Mouse (Mus musculus): ENCODE measurements around the gene Abhd11. TPM values are rescaled to one million over a fixed set of nuclear protein-coding genes. Genes with fewer than 3 reads are reported as not detected.
"Not testable (repeated sequence)": the region's sequence is repeated elsewhere in the genome, so short reads cannot be mapped to it uniquely, and the experiment has no call there.

The Abhd11 gene
- total RNA-seq, 1 experiment from 2014 or later = 13.0 TPM

DNA sequence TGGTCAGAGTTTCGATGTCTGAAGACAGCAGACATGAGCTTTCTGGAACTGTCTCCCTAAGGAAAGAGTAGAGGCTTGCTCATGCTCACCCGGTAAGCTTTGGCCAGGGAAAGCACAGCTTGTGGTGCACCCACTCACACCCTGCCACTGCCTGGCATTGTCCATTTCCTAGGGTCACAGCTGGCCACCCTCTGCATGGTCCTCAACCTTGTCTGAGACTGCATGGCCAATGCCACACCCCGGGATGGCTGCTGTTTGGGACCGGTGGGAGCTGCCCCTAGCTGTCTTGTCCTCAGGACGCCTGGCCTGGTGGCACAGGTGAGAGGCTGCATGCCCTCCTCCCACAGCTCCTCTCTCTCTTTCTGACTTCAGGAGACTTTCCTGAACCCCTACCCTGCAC lies 39.6 kb downstream of the Abhd11 start:
- ATAC-seq (replicated peaks; ENCODE audit: insufficient number of reproducible peaks, low FRiP score, low TSS enrichment, poor library complexity, severe bottlenecking) = no peak

DNA sequence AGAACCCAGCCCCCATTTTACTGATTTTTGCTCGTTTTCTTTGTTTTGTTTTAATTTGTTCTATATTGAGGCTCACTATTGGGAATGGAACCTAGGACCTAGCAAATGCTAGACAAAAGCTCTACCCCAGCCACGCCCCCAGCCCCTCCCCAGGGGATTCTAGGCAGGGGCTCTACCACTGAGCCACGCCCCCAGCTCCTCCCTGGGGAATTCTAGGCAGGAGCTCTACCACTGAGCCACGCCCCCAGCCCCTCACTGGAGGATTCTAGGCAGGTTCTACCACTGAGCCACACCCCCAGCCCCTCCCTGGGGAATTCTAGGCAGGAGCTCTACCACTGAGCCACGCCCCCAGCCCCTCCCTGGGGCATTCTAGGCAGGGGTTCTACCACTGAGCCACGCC lies 40.3 kb downstream of the Abhd11 start:
- ATAC-seq (replicated peaks; ENCODE audit: insufficient number of reproducible peaks, low FRiP score, low TSS enrichment, poor library complexity, severe bottlenecking) = not testable (repeated sequence)

DNA sequence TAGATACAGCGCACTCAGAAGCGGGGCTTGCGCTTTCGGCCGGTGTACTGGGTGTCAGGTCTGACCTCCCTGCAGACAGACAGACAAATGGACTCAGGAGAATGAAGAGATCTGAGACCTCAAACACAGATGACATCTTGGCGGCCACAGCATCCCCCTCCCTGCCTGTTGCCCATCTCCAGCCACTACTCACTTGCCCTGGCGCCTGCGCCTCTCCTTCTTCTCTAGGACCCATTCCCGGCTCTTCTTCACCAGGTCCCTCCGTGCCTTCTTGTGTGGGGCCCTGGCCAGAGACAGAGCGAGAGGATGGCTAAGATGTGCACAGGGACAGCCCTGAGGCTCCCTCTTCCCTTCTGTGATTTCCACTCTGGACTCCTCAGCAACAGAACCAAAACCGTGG lies 44.4 kb downstream of the Abhd11 start:
- no peak for ATAC-seq (replicated peaks; ENCODE audit: insufficient number of reproducible peaks, low FRiP score, low TSS enrichment, poor library complexity, severe bottlenecking)

Other genes with a start within 250 kb of the Abhd11 start
- gene Tmem270, start 102.4 kb upstream of the Abhd11 start, total RNA-seq (2017) = not detected in 3 replicates
- gene Cldn13, start 93.6 kb upstream of the Abhd11 start, total RNA-seq (2017) = not detected in 3 replicates
- gene Mettl27, start 76.8 kb upstream of the Abhd11 start, total RNA-seq (2017) = 1.3 to 1.6 TPM in 2 of 3 replicates, not detected in the other
- gene Cldn4, start 62.2 kb upstream of the Abhd11 start, total RNA-seq (2017) = not detected in 3 replicates
- not detected in 3 replicates for gene Cldn3, start 22.9 kb upstream of the Abhd11 start, total RNA-seq (2017)
- 0.29 to 0.76 TPM in 2 of 3 replicates, not detected in the other for gene Stx1a, start 14.3 kb downstream of the Abhd11 start, total RNA-seq (2017)
- 3.8 to 6.5 TPM (median 5.5 TPM) in 3 replicates for gene Dnajc30, start 55.0 kb downstream of the Abhd11 start, total RNA-seq (2017)
- gene Bud23, start 55.8 kb downstream of the Abhd11 start, total RNA-seq (2017) = 50.6 to 85.3 TPM (median 72.7 TPM) in 3 replicates
- 0.43 TPM in 1 of 3 replicates, not detected in the others for gene Vps37d, start 69.1 kb downstream of the Abhd11 start, total RNA-seq (2017)
- 0.57 to 4.5 TPM (median 1.1 TPM) in 3 replicates for gene Mlxipl, start 80.7 kb downstream of the Abhd11 start, total RNA-seq (2017)
- 4.3 to 9.9 TPM (median 9.6 TPM) in 3 replicates for gene Tbl2, start 140.5 kb downstream of the Abhd11 start, total RNA-seq (2017)
- gene Bcl7b, start 159.1 kb downstream of the Abhd11 start, total RNA-seq (2017) = 52.4 to 63.3 TPM (median 53.1 TPM) in 3 replicates
- 100 to 162 TPM (median 112 TPM) in 3 replicates for gene Baz1b, start 178.1 kb downstream of the Abhd11 start, total RNA-seq (2017)
- not detected in 3 replicates for gene Fzd9, start 242.1 kb downstream of the Abhd11 start, total RNA-seq (2017)